Mouse (Mus musculus) gastrocnemius, adult 2 months (tissue): ENCODE data around the gene Lrrc9. TPM values are rescaled to one million over a fixed set of nuclear protein-coding genes. Genes with fewer than 3 reads are reported as not detected.

Experiments used
- DNase-seq: peaks from one replicate; pipeline ENCODE4 v3.0.0; 2022
- H3K27ac ChIP-seq: fragments of 200-600 bp; 2 replicates; pipeline ENCODE4 v1.8.1; 2022; ENCODE audit warnings: mild to moderate bottlenecking
- H3K4me3 ChIP-seq: fragments of 200-600 bp; 2 replicates; pipeline ENCODE4 v1.8.1; 2022; ENCODE audit warnings: mild to moderate bottlenecking, moderate library complexity
- CTCF ChIP-seq: fragments of 200-600 bp; IDR thresholded peaks from 2 replicates; pipeline ENCODE4 v1.8.1; 2022; ENCODE audit warnings: antibody characterized with exemption, mild to moderate bottlenecking, moderate library complexity
- intact Hi-C: fragments of 180-260 bp; cut with DNase I; formaldehyde crosslinking; loops from one replicate; pipeline ENCODE4 v1.15.1; 2025
- long read RNA-seq, 2 experiments: library from polyadenylated mRNA; stranded (forward); transcript quantifications; one replicate each; pipeline ENCODE4 v2.0.0; 2021
- total RNA-seq, 2 experiments: library from RNA; stranded (reverse); gene quantifications; 2 replicates each; pipeline ENCODE4 v1.2.3; 2021

The Lrrc9 gene
- under 1 TPM in 1 of 2 experiments, not detected in 1; 0.10 TPM for total RNA-seq
- long read RNA-seq, experiment 1 = 0 reads
- long read RNA-seq, experiment 2 = 0 reads

DNA sequence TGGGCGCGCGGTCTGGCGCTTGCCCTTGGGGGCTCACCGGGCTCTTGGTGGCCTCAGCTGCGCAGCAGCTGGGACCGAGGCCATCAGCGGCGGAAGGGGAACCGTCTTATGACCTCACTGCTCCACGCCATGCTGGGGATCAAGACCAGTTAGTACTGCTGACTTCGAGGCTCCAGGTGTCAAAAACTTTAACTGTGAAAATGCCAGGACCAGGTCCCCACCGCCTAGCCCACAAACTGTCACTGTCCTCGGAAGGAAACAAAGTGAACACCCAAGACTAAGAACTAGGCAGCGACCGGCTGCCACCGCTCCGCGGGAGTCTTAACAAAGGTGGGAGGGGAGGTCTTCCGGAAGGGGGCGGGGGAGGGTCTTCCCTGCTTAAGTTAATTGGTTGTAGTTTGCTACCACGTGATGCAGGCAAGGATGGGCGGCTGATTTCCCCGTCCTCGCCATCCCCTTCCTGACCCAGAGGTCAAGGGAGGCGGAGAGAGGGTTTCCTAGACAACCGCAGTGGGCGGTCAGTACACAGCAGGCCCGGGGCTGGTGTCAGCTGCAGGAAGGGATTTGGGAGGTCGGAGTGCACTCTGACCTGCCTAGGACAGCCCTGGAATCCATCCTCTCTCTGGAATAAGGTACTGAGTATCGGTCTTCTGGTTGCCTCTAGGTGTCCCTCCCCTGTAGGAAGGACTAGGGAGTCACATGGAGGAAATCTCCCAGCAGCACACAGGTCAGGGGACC, at the start of gene Lrrc9:
Gene Lrrc9 (plus strand): TSS at position 28 of the 738 bp plus-strand sequence.
- peak; percentile 61 for DNase-seq
- Histone ChIP-seq H3K4me3 (peak within 1 kb of the TSS; percentile 68), H3K27ac (peak within 1 kb of the TSS; percentile 44)
- no peak for TF ChIP-seq CTCF
- intact Hi-C loops = no loop called here

GRCm38 (mm10) chr12:72393046-72393805, 48.4 kb upstream of the Lrrc9 start:
- no peak for TF ChIP-seq CTCF
- intact Hi-C loops = no loop called here
- Histone ChIP-seq H3K4me3 (no peak overlapping the region), H3K27ac (no peak overlapping the region)
- no peak for DNase-seq

GRCm38 (mm10) chr12:72405031-72405430, 36.6 kb upstream of the Lrrc9 start:
- no peak overlapping the region for H3K27ac ChIP-seq
- no peak for TF ChIP-seq CTCF
- H3K4me3 ChIP-seq = no peak overlapping the region
- intact Hi-C loops = no loop called here
- DNase-seq = no peak

- DNase-seq = no peak
- peak overlapping the region; percentile 78 for H3K4me3 ChIP-seq
- no peak overlapping the region for H3K27ac ChIP-seq
- no peak for TF ChIP-seq CTCF
- intact Hi-C loops = no loop called here
Measured at GRCm38 (mm10) chr12:72407146-72407545, 34.5 kb upstream of the Lrrc9 start.

GRCm38 (mm10) chr12:72407721-72408110, 34.0 kb upstream of the Lrrc9 start:
- intact Hi-C loops = no loop called here
- Histone ChIP-seq H3K27ac (no peak overlapping the region), H3K4me3 (peak overlapping the region; percentile 78)
- no peak for DNase-seq
- no peak for TF ChIP-seq CTCF

- DNase-seq = peak; percentile 72
- intact Hi-C loops = no loop called here
- TF ChIP-seq CTCF = no peak
- Histone ChIP-seq H3K27ac (peak overlapping the region; percentile 28; the same call in 1 of the 2 replicates), H3K4me3 (peak overlapping the region; percentile 78)
Measured at GRCm38 (mm10) chr12:72408111-72408891, 33.4 kb upstream of the Lrrc9 start.

GRCm38 (mm10) chr12:72408954-72409353, 32.7 kb upstream of the Lrrc9 start, which contains the start of gene Rtn1:
Gene Rtn1 (minus strand): TSS chr12:72409054.
- intact Hi-C loops = no loop called here
- Histone ChIP-seq H3K4me3 (peak within 1 kb of the TSS; percentile 78), H3K27ac (peak within 1 kb of the TSS; percentile 28; the same call in 1 of the 2 replicates)
- no peak for TF ChIP-seq CTCF
- no peak for DNase-seq

DNA sequence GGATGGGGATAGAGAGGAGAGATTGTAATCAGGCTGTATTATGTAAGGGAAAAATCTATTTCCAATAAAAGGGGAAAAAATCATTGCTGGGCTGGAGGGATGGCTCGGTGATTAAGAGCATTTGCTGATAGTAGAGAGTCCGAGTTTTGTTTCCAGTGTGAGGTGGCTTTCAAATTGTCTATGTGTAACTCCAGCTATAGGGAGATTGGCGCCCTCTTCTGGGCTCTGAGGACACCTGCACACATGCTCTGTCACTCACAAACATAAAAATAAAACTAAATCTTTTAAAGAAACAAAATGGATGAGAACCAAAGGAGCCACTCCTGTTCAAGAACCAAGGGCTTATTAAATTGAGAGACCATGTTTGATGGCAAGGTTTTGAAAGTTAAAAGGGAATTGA, 23.9 kb upstream of the Lrrc9 start:
- intact Hi-C loops = no loop called here
- peak; percentile 57 for TF ChIP-seq CTCF
- Histone ChIP-seq H3K4me3 (no peak overlapping the region), H3K27ac (no peak overlapping the region)
- DNase-seq = no peak

- intact Hi-C loops = no loop called here
- no peak for TF ChIP-seq CTCF
- no peak overlapping the region for H3K27ac ChIP-seq
Measured at GRCm38 (mm10) chr12:72422681-72423080, 19.0 kb upstream of the Lrrc9 start.

GRCm38 (mm10) chr12:72427722-72428126, 13.9 kb upstream of the Lrrc9 start:
- H3K27ac ChIP-seq = no peak overlapping the region
- H3K4me3 ChIP-seq = no peak overlapping the region
- DNase-seq = peak; percentile 62
- intact Hi-C loops = no loop called here
- TF ChIP-seq CTCF = peak; percentile 75

More at GRCm38 (mm10) chr12:72422681-72423080, 19.0 kb upstream of the Lrrc9 start:
- DNase-seq = no peak
- H3K4me3 ChIP-seq = no peak overlapping the region

DNA sequence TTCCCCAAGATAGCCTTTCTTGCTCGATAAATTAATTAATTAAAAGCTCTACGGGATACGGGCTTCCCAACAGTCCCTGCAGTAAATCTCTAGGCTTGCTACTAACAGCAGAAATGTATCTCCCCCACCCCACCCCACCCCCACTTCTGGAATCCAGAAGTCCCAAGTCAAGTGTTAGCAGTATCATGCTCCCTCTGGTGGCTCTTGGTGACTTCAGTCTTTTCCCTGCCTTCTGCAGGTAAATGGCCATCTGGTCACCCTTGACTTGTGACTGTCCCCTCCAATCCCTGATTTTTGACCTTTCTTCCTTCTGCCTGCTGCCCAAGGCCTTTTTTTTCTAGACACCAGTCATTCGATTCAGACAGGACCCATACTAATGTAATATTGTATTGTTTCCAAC, 9.5 kb upstream of the Lrrc9 start:
- no peak for TF ChIP-seq CTCF
- DNase-seq = no peak
- Histone ChIP-seq H3K4me3 (no peak overlapping the region), H3K27ac (no peak overlapping the region)
- intact Hi-C loops = loop anchor here (5.0 kb wide), 1 partner anchor 330 kb away; no protein-coding TSS in a partner anchor

- Histone ChIP-seq H3K4me3 (no peak overlapping the region), H3K27ac (peak overlapping the region; percentile 28; the same call in 1 of the 2 replicates)
- no peak for TF ChIP-seq CTCF
- DNase-seq = no peak
- intact Hi-C loops = loop anchor here (5.0 kb wide), 1 partner anchor 331 kb away; no protein-coding TSS in a partner anchor
Measured at GRCm38 (mm10) chr12:72433241-72433865, 8.3 kb upstream of the Lrrc9 start.
